Mouse (Mus musculus) kidney, postnatal 0 days (tissue): ENCODE results near the gene Psmd13. TPM values are rescaled to one million over a fixed set of nuclear protein-coding genes. Genes with fewer than 3 reads are reported as not detected.
A peak's percentile ranks its signal among the peaks of the same experiment; 100 is the strongest.

Experiments used
- ATAC-seq: fragments of 200-750 bp; cut with Nextera tagmentation; replicated peaks from 2 replicates; pipeline ENCODE4 v1.8.0; 2017; ENCODE audit warnings: low read depth, moderate number of reproducible peaks, moderate TSS enrichment, moderate library complexity; ENCODE audit not compliant: low FRiP score
- DNase-seq: peaks from one replicate; pipeline ENCODE4 v3.0.0-alpha.2; 2016; ENCODE audit warnings: low spot score
- H3K27ac ChIP-seq: fragments of 300-500 bp; sonication (generic); 2 replicates; pipeline ENCODE4 v1.5.1; 2014; ENCODE audit warnings: mild to moderate bottlenecking
- H3K27me3 ChIP-seq: fragments of 300-500 bp; sonication (generic); 2 replicates; pipeline ENCODE4 v1.6.1; 2014; ENCODE audit warnings: low read length, mixed read lengths; ENCODE audit not compliant: insufficient read depth
- H3K36me3 ChIP-seq: fragments of 300-500 bp; sonication (generic); 2 replicates; pipeline ENCODE4 v1.6.1; 2014; ENCODE audit warnings: low read length, mixed read lengths; ENCODE audit not compliant: insufficient read depth
- H3K4me1 ChIP-seq: fragments of 300-500 bp; sonication (generic); replicated peaks from 2 replicates; pipeline ENCODE4 v1.6.1; 2014; ENCODE audit warnings: antibody characterized with exemption, low read length, mixed read lengths; ENCODE audit not compliant: insufficient read depth
- H3K4me2 ChIP-seq: fragments of 300-500 bp; sonication (generic); 2 replicates; pipeline ENCODE4 v1.6.1; 2014; ENCODE audit warnings: mild to moderate bottlenecking, low read length, moderate library complexity, mixed read lengths
- H3K4me3 ChIP-seq: fragments of 300-500 bp; sonication (generic); replicated peaks from 2 replicates; pipeline ENCODE4 v1.5.1; 2014; ENCODE audit warnings: low read depth, low read length
- H3K9ac ChIP-seq: fragments of 300-500 bp; sonication (generic); 2 replicates; pipeline ENCODE4 v1.6.1; 2014; ENCODE audit warnings: low read depth, low read length
- H3K9me3 ChIP-seq: fragments of 300-500 bp; sonication (generic); replicated peaks from 2 replicates; pipeline ENCODE4 v1.6.1; 2016; ENCODE audit warnings: low read length, inconsistent platforms, mixed read lengths
- CTCF ChIP-seq: IDR thresholded peaks from 2 replicates; pipeline ENCODE4 v1.5.1; 2016; ENCODE audit warnings: antibody characterized with exemption, low read depth, mild to moderate bottlenecking, moderate library complexity
- WGBS: fragments of 180-500 bp; shearing (Covaris S2); extraction: QIAGEN DNeasy Blood & Tissue Kit; methylation state at CpG from one replicate; pipeline ENCODE4 v1.1.7; 2014; 5-methylcytosine and 5-hydroxymethylcytosine counted together
- polyA plus RNA-seq: library from polyadenylated mRNA; unstranded; fragments of >200 nt; fragmentation: Nextera tagmentation; extraction: Ambion mirVana; gene quantifications from 2 replicates; pipeline ENCODE4 v1.2.1, GENCODE M21; 2015

Gene Psmd13
- polyA plus RNA-seq, 1 experiment from 2014 or later = 198 TPM

DNA sequence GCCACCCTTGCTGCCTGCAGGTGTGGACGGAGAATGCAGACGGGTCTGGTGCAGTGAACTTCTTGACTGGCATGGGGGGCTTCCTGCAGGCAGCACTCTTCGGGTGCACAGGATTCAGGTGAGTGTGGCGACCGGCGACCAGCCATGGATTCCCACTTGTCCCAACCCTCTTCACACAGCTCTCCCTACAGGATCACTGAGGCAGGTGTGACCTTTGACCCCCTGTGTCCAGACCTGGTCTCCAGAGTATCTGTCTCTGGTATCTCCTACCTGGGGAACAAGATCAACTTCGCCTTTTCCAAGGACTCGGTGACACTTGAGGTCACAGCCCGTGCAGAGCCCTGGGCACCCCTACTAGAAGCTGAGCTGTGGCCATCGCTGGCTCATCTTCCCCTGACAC lies 64.5 kb downstream of the Psmd13 start:
- ATAC-seq = no peak
- peak overlapping the region; percentile 47; the same call in 1 of the 2 replicates for H3K27ac ChIP-seq
- H3K4me1 ChIP-seq = peaks cover 12% of the 10 kb centered on the region
- no peaks in the 10 kb centered on the region for H3K9me3 ChIP-seq
- H3K4me3 ChIP-seq = no peak overlapping the region
- no peak for DNase-seq
- no peaks in the 10 kb centered on the region for H3K27me3 ChIP-seq
- no peak for TF ChIP-seq CTCF
- 92% methylated on average over 10 of the region's 10 CpGs for WGBS
- H3K9ac ChIP-seq = no peak overlapping the region
- 0 out of 2 replicates have a peak, but pooled peaks cover 21% of the 10 kb centered on the region for H3K36me3 ChIP-seq
- H3K4me2 ChIP-seq = no peak overlapping the region

DNA sequence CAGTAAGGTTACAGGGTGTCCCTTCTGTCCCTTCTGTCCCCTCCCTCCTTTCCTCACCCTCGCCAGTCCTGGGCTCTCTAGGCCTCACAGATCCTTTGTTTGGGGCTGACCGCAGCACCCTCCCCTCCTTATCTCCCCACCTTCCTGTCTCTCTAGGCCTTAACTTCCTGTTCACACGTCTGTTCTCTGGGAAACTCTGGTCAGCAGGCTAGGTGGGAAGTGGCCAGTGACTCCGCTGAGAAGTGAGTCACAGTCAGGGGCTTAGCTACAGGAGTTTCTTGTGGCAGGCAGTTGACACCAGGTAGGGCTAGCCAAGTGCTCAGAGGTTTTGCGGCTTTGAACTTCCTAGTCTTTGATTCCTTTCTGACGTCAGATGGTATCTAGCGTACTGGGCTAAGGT lies 65.2 kb downstream of the Psmd13 start:
- DNase-seq = no peak

DNA sequence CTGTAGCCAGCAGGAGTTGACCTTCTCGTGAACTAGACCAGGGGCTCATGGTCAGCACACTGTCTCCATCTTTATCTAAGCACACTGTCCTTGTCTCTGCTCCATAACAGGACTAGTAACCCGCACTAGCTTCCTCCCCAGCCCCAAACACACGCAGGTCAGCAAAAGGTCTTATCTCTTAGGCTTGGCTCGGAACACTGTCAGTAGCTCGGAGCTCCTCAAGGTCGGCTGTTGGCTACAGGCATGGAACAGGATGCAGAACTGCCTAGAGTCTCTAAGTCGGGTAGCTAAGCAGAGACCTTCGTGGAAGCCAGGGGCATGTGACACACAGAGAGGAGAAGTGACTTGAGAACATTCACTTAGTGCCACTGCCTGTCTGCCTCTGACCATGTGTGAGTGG lies 66.4 kb downstream of the Psmd13 start:
- no peak overlapping the region for H3K4me3 ChIP-seq
- peaks cover 16% of the 10 kb centered on the region for H3K4me1 ChIP-seq
- no peak overlapping the region for H3K9ac ChIP-seq
- H3K27me3 ChIP-seq = no peaks in the 10 kb centered on the region
- 0 out of 2 replicates have a peak, but pooled peaks cover 21% of the 10 kb centered on the region for H3K36me3 ChIP-seq
- H3K27ac ChIP-seq = no peak overlapping the region
- 86% methylated on average over 8 of the region's 8 CpGs for WGBS
- no peak for TF ChIP-seq CTCF
- H3K4me2 ChIP-seq = no peak overlapping the region
- H3K9me3 ChIP-seq = no peaks in the 10 kb centered on the region
- no peak for ATAC-seq
- DNase-seq = no peak

More for the DNA sequence above, 65.2 kb downstream of the Psmd13 start:
- no peak overlapping the region for H3K4me2 ChIP-seq
- peaks cover 16% of the 10 kb centered on the region for H3K4me1 ChIP-seq
- no peak overlapping the region for H3K9ac ChIP-seq
- peak overlapping the region; percentile 47; the same call in 1 of the 2 replicates for H3K27ac ChIP-seq
- no peak overlapping the region for H3K4me3 ChIP-seq
- 0 out of 2 replicates have a peak, but pooled peaks cover 21% of the 10 kb centered on the region for H3K36me3 ChIP-seq
- ATAC-seq = no peak
- no peak for TF ChIP-seq CTCF
- no peaks in the 10 kb centered on the region for H3K27me3 ChIP-seq
- H3K9me3 ChIP-seq = no peaks in the 10 kb centered on the region
- WGBS = 60% methylated on average over 7 of the region's 7 CpGs

Other genes with a start within 250 kb of the Psmd13 start
- not detected in 2 replicates for gene Olfr53, start 235.5 kb upstream of the Psmd13 start, polyA plus RNA-seq
- not detected in 2 replicates for gene Olfr539, start 222.0 kb upstream of the Psmd13 start, polyA plus RNA-seq
- not detected in 2 replicates for gene Olfr45, start 200.0 kb upstream of the Psmd13 start, polyA plus RNA-seq
- not detected in 2 replicates for gene Olfr541, start 184.7 kb upstream of the Psmd13 start, polyA plus RNA-seq
- 4.4 and 6.2 TPM in 2 replicates for gene Cyp2e1, start 118.2 kb upstream of the Psmd13 start, polyA plus RNA-seq
- gene Syce1, start 94.1 kb upstream of the Psmd13 start, polyA plus RNA-seq = not detected in 2 replicates
- gene Zfp941, start 59.8 kb upstream of the Psmd13 start, polyA plus RNA-seq = 1.2 and 1.3 TPM in 2 replicates
- 0.61 and 1.1 TPM in 2 replicates for gene Urah, start 47.0 kb upstream of the Psmd13 start, polyA plus RNA-seq
- not detected in 2 replicates for gene Scgb1c1, start 36.4 kb upstream of the Psmd13 start, polyA plus RNA-seq
- gene Odf3, start 34.2 kb upstream of the Psmd13 start, polyA plus RNA-seq = not detected in 2 replicates
- 0.18 TPM in 1 of 2 replicates, not detected in the other for gene Gm45785, start 25.6 kb upstream of the Psmd13 start, polyA plus RNA-seq
- 45.0 and 53.1 TPM in 2 replicates for gene Ric8a, start 25.0 kb upstream of the Psmd13 start, polyA plus RNA-seq
- gene Bet1l, start 24.4 kb upstream of the Psmd13 start, polyA plus RNA-seq = 48.0 and 53.9 TPM in 2 replicates
- 47.2 and 48.6 TPM in 2 replicates for gene Sirt3, start 341 bp downstream of the Psmd13 start, polyA plus RNA-seq
- gene Cox8b, start 18.5 kb downstream of the Psmd13 start, polyA plus RNA-seq = 0.39 and 0.47 TPM in 2 replicates
- gene Nlrp6, start 38.9 kb downstream of the Psmd13 start, polyA plus RNA-seq = 2.1 and 2.6 TPM in 2 replicates
- 20.3 and 20.7 TPM in 2 replicates for gene Pgghg, start 59.4 kb downstream of the Psmd13 start, polyA plus RNA-seq
- gene Ifitm5, start 68.3 kb downstream of the Psmd13 start, polyA plus RNA-seq = 1.5 and 2.2 TPM in 2 replicates
- gene Gm45717, start 74.0 kb downstream of the Psmd13 start, polyA plus RNA-seq = 0.45 and 0.68 TPM in 2 replicates
- 1,203 and 1,251 TPM in 2 replicates for gene Ifitm2, start 74.0 kb downstream of the Psmd13 start, polyA plus RNA-seq
- 117 and 163 TPM in 2 replicates for gene Ifitm1, start 85.3 kb downstream of the Psmd13 start, polyA plus RNA-seq
- 515 and 606 TPM in 2 replicates for gene Ifitm3, start 128.8 kb downstream of the Psmd13 start, polyA plus RNA-seq
- 1.1 and 1.5 TPM in 2 replicates for gene Ifitm6, start 136.0 kb downstream of the Psmd13 start, polyA plus RNA-seq
- not detected in 2 replicates for gene Gm17387, start 147.2 kb downstream of the Psmd13 start, polyA plus RNA-seq
- gene B4galnt4, start 179.1 kb downstream of the Psmd13 start, polyA plus RNA-seq = 6.4 and 7.4 TPM in 2 replicates
- gene Pkp3, start 196.2 kb downstream of the Psmd13 start, polyA plus RNA-seq = 11.1 and 13.4 TPM in 2 replicates
- gene Sigirr, start 218.6 kb downstream of the Psmd13 start, polyA plus RNA-seq = 54.1 and 59.6 TPM in 2 replicates
- gene Ano9, start 235.8 kb downstream of the Psmd13 start, polyA plus RNA-seq = 6.9 and 8.1 TPM in 2 replicates
- gene Ptdss2, start 240.4 kb downstream of the Psmd13 start, polyA plus RNA-seq = 75.3 and 85.1 TPM in 2 replicates